Mouse (Mus musculus): ENCODE measurements around the gene Phyhipl. TPM values are rescaled to one million over a fixed set of nuclear protein-coding genes. Genes with fewer than 3 reads are reported as not detected.

Phyhipl gene
- polyA plus RNA-seq, 1 experiment from 2014 or later: 3.5 TPM

GRCm38 (mm10) chr10:70654655-70655054, 1.1 kb downstream of the Phyhipl start:
- Histone ChIP-seq H3K4me3 (ENCODE audit: low read depth, low read length) (no peak overlapping the region), H3K27me3 (ENCODE audit: control insufficient read depth, insufficient read depth, low read length) (no peaks in the 10 kb centered on the region), H3K27ac (replicated peaks) (no peak overlapping the region), H3K4me1 (replicated peaks; ENCODE audit: control insufficient read depth, insufficient read depth) (no peaks in the 10 kb centered on the region), H3K36me3 (ENCODE audit: control insufficient read depth, insufficient read depth, low read length) (no peaks in the 10 kb centered on the region), H3K9me3 (ENCODE audit: control insufficient read depth, low read length) (no peaks in the 10 kb centered on the region), H3K9ac (ENCODE audit: low read length) (no peak overlapping the region), H3K4me2 (replicated peaks; ENCODE audit: low read depth) (no peak overlapping the region)
- ATAC-seq (ENCODE audit: low FRiP score, low TSS enrichment): no peak
- 76% methylated on average over 4 of the region's 4 CpGs for WGBS
- no peak for TF ChIP-seq EP300 (optimal IDR thresholded peaks at IDR 0.05)
- TF ChIP-seq CTCF (IDR thresholded peaks at IDR 0.05; ENCODE audit: low read depth): no peak
- DNase-seq (ENCODE audit: low spot score): no peak

- H3K27ac ChIP-seq (replicated peaks): no peak overlapping the region
- ATAC-seq (ENCODE audit: low FRiP score, low TSS enrichment) (no peak), DNase-seq (ENCODE audit: low spot score) (no peak)
- no peaks in the 10 kb centered on the region for H3K36me3 ChIP-seq (ENCODE audit: control insufficient read depth, insufficient read depth, low read length)
- TF ChIP-seq CTCF (IDR thresholded peaks at IDR 0.05; ENCODE audit: low read depth) (no peak), EP300 (optimal IDR thresholded peaks at IDR 0.05) (no peak)
- no peaks in the 10 kb centered on the region for H3K4me1 ChIP-seq (replicated peaks; ENCODE audit: control insufficient read depth, insufficient read depth)
- no peak overlapping the region for H3K9ac ChIP-seq (ENCODE audit: low read length)
- no peak overlapping the region for H3K4me3 ChIP-seq (ENCODE audit: low read depth, low read length)
- no peaks in the 10 kb centered on the region for H3K9me3 ChIP-seq (ENCODE audit: control insufficient read depth, low read length)
- no peaks in the 10 kb centered on the region for H3K27me3 ChIP-seq (ENCODE audit: control insufficient read depth, insufficient read depth, low read length)
- 54% methylated on average over 3 of the region's 3 CpGs for WGBS
- H3K4me2 ChIP-seq (replicated peaks; ENCODE audit: low read depth): no peak overlapping the region
Observed at GRCm38 (mm10) chr10:70654139-70654538, 1.6 kb downstream of the Phyhipl start.

DNA sequence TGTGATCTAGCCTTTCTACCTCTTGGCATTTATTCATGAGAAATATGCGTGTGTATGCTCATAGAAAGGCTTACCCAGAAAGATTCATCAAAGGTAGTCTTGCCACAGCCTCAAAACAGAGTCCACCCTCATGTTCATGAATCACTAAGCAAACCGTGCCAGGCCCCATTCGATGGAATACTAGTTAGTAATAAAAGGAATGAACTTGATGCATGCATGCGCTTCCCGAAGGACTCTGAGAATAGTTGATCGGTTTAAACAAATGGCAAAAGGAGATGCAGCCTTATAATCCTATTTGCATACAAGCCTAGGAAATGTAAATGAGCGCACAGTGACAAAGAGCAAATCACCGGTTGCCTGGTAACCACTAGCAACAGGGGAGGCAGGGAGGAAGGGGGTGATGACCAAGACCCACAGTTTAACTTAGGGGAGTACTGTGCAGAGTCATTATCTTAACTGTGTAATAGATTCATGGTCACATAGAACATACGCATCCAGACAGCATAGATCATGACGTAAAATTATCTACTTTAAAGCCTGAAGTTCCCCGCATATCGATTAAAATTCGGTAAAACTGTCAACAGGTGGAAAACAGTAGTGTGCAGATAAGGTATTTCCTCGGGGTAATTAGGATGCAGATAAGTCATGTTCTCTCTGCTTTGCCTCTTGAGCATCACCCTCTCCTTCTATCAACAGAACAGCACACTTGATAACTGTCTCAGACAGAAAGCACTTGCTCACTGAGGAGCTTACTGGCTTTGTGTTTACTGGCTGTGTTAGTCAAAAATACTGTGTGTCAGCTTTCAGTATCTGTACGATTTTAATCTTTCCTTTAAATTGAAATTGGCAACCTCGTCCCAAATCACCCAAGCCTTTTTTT, 3.8 kb downstream of the Phyhipl start:
- no peak for ATAC-seq (ENCODE audit: low FRiP score, low TSS enrichment)
- Histone ChIP-seq H3K9ac (ENCODE audit: low read length) (no peak overlapping the region), H3K4me2 (replicated peaks; ENCODE audit: low read depth) (no peak overlapping the region), H3K27ac (replicated peaks) (no peak overlapping the region), H3K27me3 (ENCODE audit: control insufficient read depth, insufficient read depth, low read length) (no peaks in the 10 kb centered on the region), H3K4me1 (replicated peaks; ENCODE audit: control insufficient read depth, insufficient read depth) (no peaks in the 10 kb centered on the region), H3K9me3 (ENCODE audit: control insufficient read depth, low read length) (no peaks in the 10 kb centered on the region), H3K36me3 (ENCODE audit: control insufficient read depth, insufficient read depth, low read length) (no peaks in the 10 kb centered on the region), H3K4me3 (ENCODE audit: low read depth, low read length) (no peak overlapping the region)
- no peak for TF ChIP-seq EP300 (optimal IDR thresholded peaks at IDR 0.05)
- WGBS: 59% methylated on average over 16 of the region's 16 CpGs
- DNase-seq (ENCODE audit: low spot score): no peak

DNA sequence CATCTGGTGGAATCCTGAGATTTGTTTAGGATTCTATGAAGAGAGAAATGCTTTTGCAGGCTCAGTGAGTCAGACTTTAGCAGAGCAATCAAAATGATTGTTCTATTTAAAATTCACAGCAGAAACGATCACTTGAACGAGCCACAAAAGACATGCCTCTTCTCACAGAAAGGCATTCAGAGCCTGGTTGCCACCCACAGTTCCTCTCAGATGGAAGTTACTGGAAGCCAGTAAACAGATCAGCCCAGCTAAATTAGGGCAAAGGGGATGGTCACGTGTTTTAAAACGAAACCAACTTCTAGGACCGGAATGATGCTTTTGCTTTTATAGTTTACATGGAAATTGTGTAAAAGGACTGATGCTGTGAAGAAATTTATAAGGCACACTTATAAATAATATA, 6.9 kb downstream of the Phyhipl start:
- Histone ChIP-seq H3K27ac (replicated peaks) (no peak overlapping the region), H3K4me3 (ENCODE audit: low read depth, low read length) (no peak overlapping the region), H3K4me1 (replicated peaks; ENCODE audit: control insufficient read depth, insufficient read depth) (no peaks in the 10 kb centered on the region), H3K36me3 (ENCODE audit: control insufficient read depth, insufficient read depth, low read length) (no peaks in the 10 kb centered on the region), H3K27me3 (ENCODE audit: control insufficient read depth, insufficient read depth, low read length) (no peaks in the 10 kb centered on the region), H3K9me3 (ENCODE audit: control insufficient read depth, low read length) (no peaks in the 10 kb centered on the region), H3K4me2 (replicated peaks; ENCODE audit: low read depth) (no peak overlapping the region), H3K9ac (ENCODE audit: low read length) (no peak overlapping the region)
- no peak for TF ChIP-seq CTCF (IDR thresholded peaks at IDR 0.05; ENCODE audit: low read depth)
- TF ChIP-seq EP300 (optimal IDR thresholded peaks at IDR 0.05): no peak
- no peak for DNase-seq (ENCODE audit: low spot score)
- 46% methylated on average over 5 of the region's 5 CpGs for WGBS
- ATAC-seq (ENCODE audit: low FRiP score, low TSS enrichment): no peak

DNA sequence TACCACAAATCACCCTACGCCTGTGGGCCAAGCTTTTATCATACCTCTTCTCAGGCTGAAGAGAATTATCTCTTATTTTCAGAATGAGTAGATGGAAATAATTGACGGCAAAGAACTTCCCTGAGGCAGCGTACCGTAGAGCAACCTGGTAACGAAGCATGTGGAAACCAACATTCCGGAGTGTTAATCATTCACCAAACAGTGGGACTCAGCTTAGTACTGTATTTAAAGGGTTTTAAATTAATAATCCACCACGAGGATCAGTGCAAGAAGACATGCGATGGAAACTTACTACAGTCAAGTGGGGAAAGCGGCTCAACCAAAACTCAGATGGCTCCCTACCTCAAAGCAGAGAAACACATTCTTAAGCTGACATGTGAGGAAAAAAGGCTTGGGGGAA, 12.6 kb downstream of the Phyhipl start:
- no peak for DNase-seq (ENCODE audit: low spot score)
- Histone ChIP-seq H3K4me2 (replicated peaks; ENCODE audit: low read depth) (no peak overlapping the region), H3K27ac (replicated peaks) (no peak overlapping the region), H3K27me3 (ENCODE audit: control insufficient read depth, insufficient read depth, low read length) (no peaks in the 10 kb centered on the region), H3K9me3 (ENCODE audit: control insufficient read depth, low read length) (no peaks in the 10 kb centered on the region), H3K36me3 (ENCODE audit: control insufficient read depth, insufficient read depth, low read length) (no peaks in the 10 kb centered on the region), H3K4me1 (replicated peaks; ENCODE audit: control insufficient read depth, insufficient read depth) (no peaks in the 10 kb centered on the region), H3K4me3 (ENCODE audit: low read depth, low read length) (no peak overlapping the region), H3K9ac (ENCODE audit: low read length) (no peak overlapping the region)
- whole genome bisulfite sequencing: 53% methylated on average over 9 of the region's 9 CpGs
- no peak for ATAC-seq (ENCODE audit: low FRiP score, low TSS enrichment)
- TF ChIP-seq CTCF (IDR thresholded peaks at IDR 0.05; ENCODE audit: low read depth) (no peak), EP300 (optimal IDR thresholded peaks at IDR 0.05) (no peak)

- Histone ChIP-seq H3K4me3 (ENCODE audit: low read depth, low read length) (no peak overlapping the region), H3K4me1 (replicated peaks; ENCODE audit: control insufficient read depth, insufficient read depth) (no peaks in the 10 kb centered on the region), H3K27ac (replicated peaks) (no peak overlapping the region), H3K36me3 (ENCODE audit: control insufficient read depth, insufficient read depth, low read length) (no peaks in the 10 kb centered on the region), H3K27me3 (ENCODE audit: control insufficient read depth, insufficient read depth, low read length) (no peaks in the 10 kb centered on the region), H3K9ac (ENCODE audit: low read length) (no peak overlapping the region), H3K9me3 (ENCODE audit: control insufficient read depth, low read length) (no peaks in the 10 kb centered on the region), H3K4me2 (replicated peaks; ENCODE audit: low read depth) (no peak overlapping the region)
- ATAC-seq (ENCODE audit: low FRiP score, low TSS enrichment) (no peak), DNase-seq (ENCODE audit: low spot score) (no peak)
- TF ChIP-seq EP300 (optimal IDR thresholded peaks at IDR 0.05) (no peak), CTCF (IDR thresholded peaks at IDR 0.05; ENCODE audit: low read depth) (no peak)
- WGBS: 62% methylated on average over 11 of the region's 11 CpGs
Observed at GRCm38 (mm10) chr10:70640896-70641596, 14.7 kb downstream of the Phyhipl start.
